Mouse (Mus musculus): Measurements from ENCODE around the gene Gan. TPM values are rescaled to one million over a fixed set of nuclear protein-coding genes. Genes with fewer than 3 reads are reported as not detected.

Gene Gan
- polyA plus RNA-seq, 1 experiment from 2014 or later, result 1.6 TPM

- Histone ChIP-seq H3K9me3 (ENCODE audit: low read length) (no peaks in the 10 kb centered on the region), H3K36me3 (ENCODE audit: insufficient read depth, low read length) (no peaks in the 10 kb centered on the region), H3K27me3 (ENCODE audit: insufficient read depth, low read length) (no peaks in the 10 kb centered on the region), H3K27ac (ENCODE audit: low read length) (no peak overlapping the region), H3K4me3 (ENCODE audit: low read length) (no peak overlapping the region), H3K4me1 (ENCODE audit: insufficient read depth, low read length) (no peaks in the 10 kb centered on the region), H3K9ac (replicated peaks; ENCODE audit: low read length) (no peak overlapping the region), H3K4me2 (replicated peaks; ENCODE audit: low read depth, low read length) (no peak overlapping the region)
- 43% methylated on average over 8 of the region's 8 CpGs for WGBS
- ATAC-seq (ENCODE audit: low FRiP score, low TSS enrichment), result no peak
These were observed 36.7 kb upstream of the Gan start for GRCm38 (mm10) chr8:117121277-117121676.

GRCm38 (mm10) chr8:117123850-117124633 lies 33.9 kb upstream of the Gan start:
- Histone ChIP-seq H3K9me3 (ENCODE audit: low read length) (no peaks in the 10 kb centered on the region), H3K9ac (replicated peaks; ENCODE audit: low read length) (no peak overlapping the region), H3K4me3 (ENCODE audit: low read length) (no peak overlapping the region), H3K4me2 (replicated peaks; ENCODE audit: low read depth, low read length) (no peak overlapping the region), H3K4me1 (ENCODE audit: insufficient read depth, low read length) (no peaks in the 10 kb centered on the region), H3K36me3 (ENCODE audit: insufficient read depth, low read length) (no peaks in the 10 kb centered on the region), H3K27ac (ENCODE audit: low read length) (no peak overlapping the region), H3K27me3 (ENCODE audit: insufficient read depth, low read length) (no peaks in the 10 kb centered on the region)
- ATAC-seq (ENCODE audit: low FRiP score, low TSS enrichment), result no peak
- 76% methylated on average over 13 of the region's 13 CpGs for WGBS

- Histone ChIP-seq H3K27me3 (ENCODE audit: insufficient read depth, low read length) (no peaks in the 10 kb centered on the region), H3K36me3 (ENCODE audit: insufficient read depth, low read length) (no peaks in the 10 kb centered on the region), H3K9me3 (ENCODE audit: low read length) (no peaks in the 10 kb centered on the region), H3K27ac (ENCODE audit: low read length) (no peak overlapping the region), H3K4me1 (ENCODE audit: insufficient read depth, low read length) (no peaks in the 10 kb centered on the region), H3K4me2 (replicated peaks; ENCODE audit: low read depth, low read length) (no peak overlapping the region), H3K4me3 (ENCODE audit: low read length) (no peak overlapping the region), H3K9ac (replicated peaks; ENCODE audit: low read length) (no peak overlapping the region)
- 94% methylated on average over 3 of the region's 3 CpGs for WGBS
- ATAC-seq (ENCODE audit: low FRiP score, low TSS enrichment), result no peak
These were observed 32.1 kb upstream of the Gan start for GRCm38 (mm10) chr8:117125854-117126253.

DNA sequence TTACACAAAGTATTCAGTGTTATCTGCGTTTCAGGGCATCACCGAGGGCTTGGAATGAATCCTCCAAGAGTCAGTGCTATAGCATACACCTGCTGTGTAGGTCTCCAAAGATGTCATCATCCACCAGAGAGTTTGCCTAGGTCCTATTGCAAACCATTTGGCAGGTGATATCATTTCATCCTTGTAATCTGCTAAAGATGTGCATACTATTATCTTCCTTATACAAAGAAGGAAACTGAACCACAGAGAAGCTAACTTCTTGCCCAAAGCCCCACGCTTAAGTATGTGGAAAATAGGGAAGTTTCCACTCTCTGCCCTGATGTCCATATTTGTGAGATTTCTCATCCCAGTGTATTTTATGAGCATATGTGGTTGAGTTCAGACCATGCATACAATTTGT lies 31.5 kb upstream of the Gan start:
- WGBS, result 92% methylated on average over 3 of the region's 3 CpGs
- ATAC-seq (ENCODE audit: low FRiP score, low TSS enrichment), result no peak
- H3K4me2 ChIP-seq (replicated peaks; ENCODE audit: low read depth, low read length), result no peak overlapping the region

GRCm38 (mm10) chr8:117127063-117127462 lies 30.9 kb upstream of the Gan start:
- H3K27me3 ChIP-seq (ENCODE audit: insufficient read depth, low read length), result no peaks in the 10 kb centered on the region
- no peaks in the 10 kb centered on the region for H3K4me1 ChIP-seq (ENCODE audit: insufficient read depth, low read length)
- H3K9me3 ChIP-seq (ENCODE audit: low read length), result no peaks in the 10 kb centered on the region
- no peak for ATAC-seq (ENCODE audit: low FRiP score, low TSS enrichment)
- no peak overlapping the region for H3K4me3 ChIP-seq (ENCODE audit: low read length)
- H3K4me2 ChIP-seq (replicated peaks; ENCODE audit: low read depth, low read length), result no peak overlapping the region
- no peak overlapping the region for H3K9ac ChIP-seq (replicated peaks; ENCODE audit: low read length)
- 84% methylated on average over 8 of the region's 8 CpGs for WGBS
- H3K27ac ChIP-seq (ENCODE audit: low read length), result no peak overlapping the region
- H3K36me3 ChIP-seq (ENCODE audit: insufficient read depth, low read length), result no peaks in the 10 kb centered on the region

More for the DNA sequence above, 31.5 kb upstream of the Gan start:
- Histone ChIP-seq H3K36me3 (ENCODE audit: insufficient read depth, low read length) (no peaks in the 10 kb centered on the region), H3K4me1 (ENCODE audit: insufficient read depth, low read length) (no peaks in the 10 kb centered on the region), H3K9me3 (ENCODE audit: low read length) (no peaks in the 10 kb centered on the region), H3K27ac (ENCODE audit: low read length) (no peak overlapping the region), H3K27me3 (ENCODE audit: insufficient read depth, low read length) (no peaks in the 10 kb centered on the region), H3K4me3 (ENCODE audit: low read length) (no peak overlapping the region), H3K9ac (replicated peaks; ENCODE audit: low read length) (no peak overlapping the region)

- H3K27me3 ChIP-seq (ENCODE audit: insufficient read depth, low read length), result no peaks in the 10 kb centered on the region
- no peak overlapping the region for H3K9ac ChIP-seq (replicated peaks; ENCODE audit: low read length)
- no peak for ATAC-seq (ENCODE audit: low FRiP score, low TSS enrichment)
- no peaks in the 10 kb centered on the region for H3K4me1 ChIP-seq (ENCODE audit: insufficient read depth, low read length)
- no peak overlapping the region for H3K27ac ChIP-seq (ENCODE audit: low read length)
- 85% methylated on average over 3 of the region's 3 CpGs for WGBS
- H3K36me3 ChIP-seq (ENCODE audit: insufficient read depth, low read length), result no peaks in the 10 kb centered on the region
- no peak overlapping the region for H3K4me2 ChIP-seq (replicated peaks; ENCODE audit: low read depth, low read length)
- H3K9me3 ChIP-seq (ENCODE audit: low read length), result no peaks in the 10 kb centered on the region; the same call in 1 of the 2 replicates
- no peak overlapping the region for H3K4me3 ChIP-seq (ENCODE audit: low read length)
These were observed 24.2 kb upstream of the Gan start for GRCm38 (mm10) chr8:117133702-117134101.

DNA sequence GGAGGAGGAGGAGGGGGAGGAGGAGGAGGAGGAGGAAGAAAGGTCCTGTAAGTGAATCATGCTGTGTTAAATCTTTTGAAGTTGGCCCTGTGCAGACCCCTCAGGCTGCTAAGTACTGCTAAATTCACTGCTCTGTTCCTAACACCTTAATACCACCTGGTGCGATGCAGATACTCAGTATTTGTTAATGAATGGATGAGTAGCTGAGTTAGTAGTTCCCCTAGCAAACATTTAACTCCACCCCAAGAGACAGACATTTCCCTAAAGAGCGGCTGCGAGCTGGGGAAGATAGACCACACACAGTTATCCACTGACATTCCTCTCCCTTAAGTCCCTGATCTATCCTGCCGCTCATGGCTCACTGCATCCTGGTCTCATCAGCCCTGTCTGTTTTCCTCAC lies 21.6 kb upstream of the Gan start:
- 20% methylated on average over 4 of the region's 4 CpGs for WGBS
- no peak for ATAC-seq (ENCODE audit: low FRiP score, low TSS enrichment)
- no peak overlapping the region for H3K9ac ChIP-seq (replicated peaks; ENCODE audit: low read length)
- H3K4me1 ChIP-seq (ENCODE audit: insufficient read depth, low read length), result no peaks in the 10 kb centered on the region
- H3K4me2 ChIP-seq (replicated peaks; ENCODE audit: low read depth, low read length), result no peak overlapping the region
- no peak overlapping the region for H3K4me3 ChIP-seq (ENCODE audit: low read length)
- no peaks in the 10 kb centered on the region for H3K36me3 ChIP-seq (ENCODE audit: insufficient read depth, low read length)
- H3K27ac ChIP-seq (ENCODE audit: low read length), result no peak overlapping the region
- no peaks in the 10 kb centered on the region for H3K27me3 ChIP-seq (ENCODE audit: insufficient read depth, low read length)
- H3K9me3 ChIP-seq (ENCODE audit: low read length), result no peaks in the 10 kb centered on the region; the same call in 1 of the 2 replicates

DNA sequence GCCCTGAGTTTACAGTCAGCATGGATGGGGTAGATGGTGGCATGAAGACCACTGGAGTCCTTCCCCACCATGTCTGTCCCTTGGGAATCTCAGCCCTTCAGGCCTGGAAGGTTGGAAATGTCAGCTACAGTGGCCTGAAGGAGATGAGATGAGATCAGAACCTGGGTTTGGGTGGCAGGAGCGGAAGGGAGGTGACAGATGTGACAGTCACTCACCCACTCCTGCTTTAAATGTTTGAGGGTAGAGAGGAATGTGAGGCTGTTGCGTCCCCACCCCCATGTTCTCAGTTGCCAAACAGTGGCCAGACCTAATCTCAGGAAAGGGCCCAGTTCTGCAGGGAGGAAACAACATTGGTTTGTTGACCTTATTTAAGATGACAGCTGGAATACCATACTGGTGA lies 21.2 kb upstream of the Gan start:
- H3K9ac ChIP-seq (replicated peaks; ENCODE audit: low read length), result no peak overlapping the region
- no peaks in the 10 kb centered on the region; the same call in 1 of the 2 replicates for H3K9me3 ChIP-seq (ENCODE audit: low read length)
- no peaks in the 10 kb centered on the region for H3K27me3 ChIP-seq (ENCODE audit: insufficient read depth, low read length)
- peak; percentile 27; the same call in 1 of the 2 replicates for ATAC-seq (ENCODE audit: low FRiP score, low TSS enrichment)
- no peak overlapping the region for H3K4me2 ChIP-seq (replicated peaks; ENCODE audit: low read depth, low read length)
- H3K4me3 ChIP-seq (ENCODE audit: low read length), result no peak overlapping the region
- no peaks in the 10 kb centered on the region for H3K36me3 ChIP-seq (ENCODE audit: insufficient read depth, low read length)
- no peaks in the 10 kb centered on the region for H3K4me1 ChIP-seq (ENCODE audit: insufficient read depth, low read length)
- H3K27ac ChIP-seq (ENCODE audit: low read length), result no peak overlapping the region
- WGBS, result 28% methylated on average over 2 of the region's 2 CpGs

- 53% methylated on average over 11 of the region's 11 CpGs for WGBS
- ATAC-seq (ENCODE audit: low FRiP score, low TSS enrichment), result no peak
- no peak overlapping the region for H3K4me2 ChIP-seq (replicated peaks; ENCODE audit: low read depth, low read length)
- no peak overlapping the region for H3K9ac ChIP-seq (replicated peaks; ENCODE audit: low read length)
- H3K4me3 ChIP-seq (ENCODE audit: low read length), result no peak overlapping the region
- no peak overlapping the region for H3K27ac ChIP-seq (ENCODE audit: low read length)
- H3K27me3 ChIP-seq (ENCODE audit: insufficient read depth, low read length), result no peaks in the 10 kb centered on the region
- no peaks in the 10 kb centered on the region for H3K4me1 ChIP-seq (ENCODE audit: insufficient read depth, low read length)
- no peaks in the 10 kb centered on the region for H3K36me3 ChIP-seq (ENCODE audit: insufficient read depth, low read length)
- no peaks in the 10 kb centered on the region; the same call in 1 of the 2 replicates for H3K9me3 ChIP-seq (ENCODE audit: low read length)
These were observed 20.6 kb upstream of the Gan start for GRCm38 (mm10) chr8:117137357-117137756.

GRCm38 (mm10) chr8:117148520-117148919 lies 9.4 kb upstream of the Gan start:
- WGBS, result 94% methylated on average over 6 of the region's 6 CpGs
- no peak overlapping the region for H3K4me3 ChIP-seq (ENCODE audit: low read length)
- no peak overlapping the region for H3K9ac ChIP-seq (replicated peaks; ENCODE audit: low read length)
- peaks cover 3% of the 10 kb centered on the region; the same call in 1 of the 2 replicates for H3K9me3 ChIP-seq (ENCODE audit: low read length)
- H3K4me1 ChIP-seq (ENCODE audit: insufficient read depth, low read length), result no peaks in the 10 kb centered on the region
- H3K36me3 ChIP-seq (ENCODE audit: insufficient read depth, low read length), result no peaks in the 10 kb centered on the region
- ATAC-seq (ENCODE audit: low FRiP score, low TSS enrichment), result no peak
- H3K27me3 ChIP-seq (ENCODE audit: insufficient read depth, low read length), result no peaks in the 10 kb centered on the region
- no peak overlapping the region for H3K4me2 ChIP-seq (replicated peaks; ENCODE audit: low read depth, low read length)
- no peak overlapping the region for H3K27ac ChIP-seq (ENCODE audit: low read length)
